Mouse (Mus musculus) gastrocnemius, adult 2 months (tissue): Measurements from ENCODE around the gene Bscl2. TPM values are rescaled to one million over a fixed set of nuclear protein-coding genes. Genes with fewer than 3 reads are reported as not detected.
"Not testable (repeated sequence)": the region's sequence is repeated elsewhere in the genome, so short reads cannot be mapped to it uniquely, and the experiment has no call there.

Source experiments
- DNase-seq: peaks from one replicate; pipeline ENCODE4 v3.0.0; 2022
- H3K27ac ChIP-seq: fragments of 200-600 bp; 2 replicates; pipeline ENCODE4 v1.8.1; 2022; ENCODE audit warnings: mild to moderate bottlenecking
- H3K4me3 ChIP-seq: fragments of 200-600 bp; 2 replicates; pipeline ENCODE4 v1.8.1; 2022; ENCODE audit warnings: mild to moderate bottlenecking, moderate library complexity
- CTCF ChIP-seq: fragments of 200-600 bp; IDR thresholded peaks from 2 replicates; pipeline ENCODE4 v1.8.1; 2022; ENCODE audit warnings: antibody characterized with exemption, mild to moderate bottlenecking, moderate library complexity
- intact Hi-C: fragments of 180-260 bp; cut with DNase I; formaldehyde crosslinking; loops from one replicate; pipeline ENCODE4 v1.15.1; 2025
- total RNA-seq, 2 experiments: library from RNA; stranded (reverse); gene quantifications; 2 replicates each; pipeline ENCODE4 v1.2.3; 2021

The Bscl2 gene
- total RNA-seq, 2 experiments from 2014 or later: 16.8 to 18.4 TPM

DNA sequence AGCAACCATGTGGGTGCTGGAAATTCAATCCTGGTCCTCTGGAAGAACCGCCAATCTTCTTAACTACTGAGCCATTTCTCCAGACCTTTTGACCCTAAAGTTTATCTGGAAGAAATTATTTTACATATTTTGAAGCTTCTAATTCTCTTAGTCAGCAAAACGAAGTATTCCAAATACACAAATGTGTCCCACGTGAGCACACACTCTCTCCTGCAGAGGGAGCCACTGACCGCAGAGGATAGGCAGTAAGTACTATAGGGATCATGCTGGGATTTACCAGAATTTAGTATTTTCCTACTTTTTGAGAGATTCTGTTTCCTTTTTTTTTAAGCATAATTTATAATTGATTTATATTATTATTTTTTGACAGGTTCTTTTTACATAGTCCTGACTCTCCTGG lies 20.4 kb downstream of the Bscl2 start:
- peak; percentile 62 for DNase-seq
- Histone ChIP-seq H3K4me3 (no peak overlapping the region), H3K27ac (no peak overlapping the region)
- intact Hi-C loops: loop anchor here (1.0 kb wide), 1 partner anchor 253 kb away; no protein-coding TSS in a partner anchor
- peak; percentile 79 for TF ChIP-seq CTCF

DNA sequence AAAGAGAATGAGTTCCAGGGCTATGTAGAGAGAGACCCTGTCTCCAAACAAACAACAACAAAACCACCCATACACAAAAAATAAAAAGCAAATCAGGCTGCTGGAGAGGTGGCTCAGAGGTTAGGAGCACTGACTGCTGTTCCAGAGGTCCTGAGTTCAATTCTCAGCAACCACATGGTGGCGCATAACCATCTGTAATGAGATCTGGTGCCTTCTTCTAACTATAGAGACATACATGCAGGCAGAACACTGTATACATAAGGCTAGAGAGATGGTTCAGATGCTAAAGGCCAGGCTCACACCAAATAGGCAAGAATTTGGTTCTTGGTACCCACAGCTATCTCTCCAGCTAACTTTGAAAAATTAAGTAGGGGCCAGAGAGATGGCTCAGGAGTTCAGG lies 21.8 kb downstream of the Bscl2 start:
- no peak for DNase-seq
- no peak overlapping the region for H3K27ac ChIP-seq
- H3K4me3 ChIP-seq: no peak overlapping the region
- TF ChIP-seq CTCF: peak; percentile 54
- intact Hi-C loops: no loop called here

DNA sequence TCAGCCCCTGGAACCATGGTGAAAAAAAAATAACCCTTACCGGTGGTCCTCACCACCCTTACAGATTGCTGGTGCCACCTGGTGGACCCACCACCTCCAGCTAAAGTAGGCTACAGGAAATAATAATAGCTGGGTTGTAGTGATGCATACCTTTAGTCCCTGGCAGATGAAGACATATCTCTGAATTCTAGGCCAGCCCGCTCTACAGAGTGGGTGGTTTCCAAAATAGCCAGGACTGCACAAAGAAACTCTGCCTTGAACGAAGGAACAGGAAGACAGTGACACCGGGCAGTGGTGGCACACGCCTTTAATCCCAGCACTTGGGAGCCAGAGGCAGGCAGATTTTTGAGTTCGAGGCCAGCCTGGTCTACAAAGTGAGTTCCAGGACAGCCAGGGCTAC lies 27.0 kb downstream of the Bscl2 start:
- no peak for DNase-seq
- intact Hi-C loops: no loop called here
- no peak overlapping the region for H3K27ac ChIP-seq
- TF ChIP-seq CTCF: no peak
- no peak overlapping the region for H3K4me3 ChIP-seq

DNA sequence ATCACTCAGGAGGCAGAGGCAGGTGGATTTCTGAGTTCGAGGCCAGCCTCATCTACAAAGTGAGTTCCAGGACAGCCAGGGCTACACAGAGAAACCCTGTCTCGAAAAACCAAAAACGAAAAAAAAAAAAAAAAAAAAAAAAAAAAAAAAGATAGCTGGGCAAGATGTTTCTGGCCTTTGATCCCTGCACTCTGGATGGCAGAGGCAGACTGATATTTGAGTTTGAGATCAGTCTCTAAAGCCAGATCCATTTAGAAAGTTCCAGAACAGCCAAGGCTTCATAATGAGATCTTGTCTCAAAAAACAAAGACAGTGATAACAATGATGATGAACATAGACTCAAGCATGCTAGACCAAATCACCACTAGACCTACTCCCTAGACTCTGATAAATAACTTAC lies 33.1 kb downstream of the Bscl2 start:
- intact Hi-C loops: loop anchor here (2.0 kb wide), 1 partner anchor 28 kb away; the partner anchor contains the start of gene Ganab
- H3K4me3 ChIP-seq: peak overlapping the region; percentile 94

DNA sequence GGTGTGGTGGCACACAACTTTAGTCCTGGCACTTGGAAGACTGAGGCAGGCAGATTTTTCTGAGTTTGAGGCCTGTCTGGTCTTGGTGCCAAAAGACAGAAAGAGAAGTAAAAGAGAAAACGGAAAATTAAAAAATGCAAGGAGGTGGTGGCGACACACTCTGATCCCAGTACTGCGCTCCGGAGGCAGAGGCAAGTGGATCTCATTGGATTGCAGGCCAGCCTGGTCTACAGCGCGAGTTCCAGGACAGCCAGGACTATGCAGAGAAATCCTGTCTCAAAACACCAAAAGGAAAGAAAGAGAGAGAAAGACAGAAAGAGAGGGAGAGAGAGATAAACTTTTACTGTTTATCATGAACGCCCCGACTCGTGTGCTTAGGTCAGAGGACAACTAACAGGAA lies 33.6 kb downstream of the Bscl2 start:
- intact Hi-C loops: loop anchor here (1.0 to 2.0 kb wide), 2 partner anchors 28 to 97 kb away; partner anchors contain the start of gene Ganab
- H3K4me3 ChIP-seq: peak overlapping the region; percentile 94
- no peak for DNase-seq

More for the DNA sequence above, 33.1 kb downstream of the Bscl2 start:
- H3K27ac ChIP-seq: peak overlapping the region; percentile 94
- DNase-seq: not testable (repeated sequence)

DNA sequence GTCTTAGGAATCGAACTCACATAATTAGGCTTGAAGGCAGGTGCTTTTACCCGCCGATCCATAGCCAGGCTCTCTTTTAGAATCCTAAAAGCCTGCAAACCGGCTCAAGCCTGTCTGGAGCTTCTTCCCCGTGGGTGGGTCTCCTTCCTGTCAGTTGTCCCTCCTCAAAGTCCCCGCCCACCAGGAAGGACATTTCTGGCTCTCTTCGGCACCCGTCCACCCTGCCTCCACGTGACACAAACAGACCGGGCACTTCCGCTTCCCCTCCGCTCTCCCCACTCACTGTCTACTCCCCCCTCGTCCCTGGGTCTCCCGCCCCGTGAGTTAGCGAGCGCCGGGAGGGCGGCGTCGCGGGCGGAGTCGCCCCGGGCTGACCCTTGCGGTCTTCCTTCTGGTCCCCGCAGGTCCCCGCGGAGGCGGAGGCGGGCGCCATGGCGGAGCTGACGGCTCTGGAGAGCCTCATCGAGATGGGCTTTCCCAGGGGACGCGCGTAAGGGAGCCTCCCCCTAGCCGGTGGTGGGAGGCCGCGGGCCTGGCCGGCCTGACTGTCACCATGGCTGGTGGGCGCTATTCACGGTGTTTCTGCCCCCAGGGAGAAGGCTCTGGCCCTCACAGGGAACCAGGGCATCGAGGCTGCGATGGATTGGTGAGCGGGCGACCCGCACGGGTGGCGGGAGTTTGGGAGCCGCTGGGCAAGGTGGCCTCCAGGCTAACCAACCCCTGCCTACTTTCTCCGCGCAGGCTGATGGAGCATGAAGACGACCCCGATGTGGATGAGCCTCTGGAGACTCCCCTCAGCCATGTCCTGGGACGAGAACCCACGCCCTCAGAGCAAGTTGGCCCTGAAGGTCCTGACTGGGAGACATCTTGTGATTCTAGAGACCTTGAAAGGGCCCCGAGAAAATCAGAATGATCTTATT lies 34.3 kb downstream of the Bscl2 start, which contains the start of gene Ubxn1:
Gene Ubxn1 (plus strand): TSS at position 230 of the 920 bp plus-strand sequence.
- Histone ChIP-seq H3K27ac (peak within 1 kb of the TSS; percentile 94), H3K4me3 (peak within 1 kb of the TSS; percentile 94)
- peak; percentile 98 for DNase-seq
- TF ChIP-seq CTCF: no peak; the same call in 1 of the 2 replicates
- intact Hi-C loops: loop anchor here (1.0 to 2.0 kb wide), 2 partner anchors 27 to 97 kb away; partner anchors contain the start of gene Ganab

More for the DNA sequence above, 33.6 kb downstream of the Bscl2 start:
- H3K27ac ChIP-seq: peak overlapping the region; percentile 94
- TF ChIP-seq CTCF: no peak

DNA sequence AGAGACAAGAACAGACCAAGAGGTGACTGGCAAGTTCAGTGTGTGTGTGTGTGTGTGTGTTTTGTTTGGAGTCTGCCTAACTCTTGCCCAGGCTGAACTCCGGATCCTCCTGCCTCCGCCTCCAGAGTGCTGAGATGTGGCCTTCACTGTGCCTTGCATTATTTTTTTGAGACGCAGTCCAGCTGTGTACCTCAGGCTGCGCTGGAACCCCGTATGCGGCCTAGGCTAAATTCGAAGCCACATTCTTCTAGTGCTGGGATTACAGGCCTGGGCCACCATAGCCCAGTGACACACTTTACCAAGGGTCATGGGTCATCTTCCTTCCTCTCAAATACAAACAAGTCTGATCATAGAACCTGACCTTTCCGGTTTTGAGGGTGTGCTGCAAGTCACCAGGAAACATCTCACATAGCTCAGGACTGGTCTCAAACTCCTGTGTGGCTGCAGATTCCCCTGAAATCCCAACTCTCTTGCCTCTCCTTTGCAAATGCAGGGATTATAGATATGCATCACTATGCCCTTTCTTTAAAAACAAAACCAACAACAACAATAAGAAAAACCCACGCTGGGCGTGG lies 35.1 kb downstream of the Bscl2 start:
- DNase-seq: no peak
- no peak for TF ChIP-seq CTCF
- intact Hi-C loops: no loop called here
- peak overlapping the region; percentile 94 for H3K27ac ChIP-seq
- peak overlapping the region; percentile 94 for H3K4me3 ChIP-seq

DNA sequence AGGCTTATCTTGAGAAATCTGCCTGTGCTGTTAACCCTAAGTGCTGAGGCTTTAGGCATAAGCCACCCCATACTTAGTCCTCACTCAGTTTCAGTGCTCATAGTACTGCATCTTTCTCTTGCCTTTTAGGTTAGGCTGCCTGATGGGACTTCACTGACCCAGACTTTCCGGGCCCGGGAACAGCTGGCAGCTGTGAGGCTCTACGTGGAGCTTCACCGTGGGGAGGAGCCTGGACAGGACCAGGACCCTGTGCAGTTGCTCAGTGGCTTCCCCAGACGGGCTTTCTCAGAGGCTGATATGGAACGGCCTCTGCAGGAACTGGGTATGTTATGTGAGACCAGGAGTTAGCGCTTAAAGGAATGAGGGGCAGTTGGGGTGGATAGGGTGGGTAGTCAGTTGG lies 37.8 kb downstream of the Bscl2 start:
- DNase-seq: peak; percentile 65
- intact Hi-C loops: no loop called here
- no peak for TF ChIP-seq CTCF
- H3K27ac ChIP-seq: peak overlapping the region; percentile 94
- H3K4me3 ChIP-seq: peak overlapping the region; percentile 20

DNA sequence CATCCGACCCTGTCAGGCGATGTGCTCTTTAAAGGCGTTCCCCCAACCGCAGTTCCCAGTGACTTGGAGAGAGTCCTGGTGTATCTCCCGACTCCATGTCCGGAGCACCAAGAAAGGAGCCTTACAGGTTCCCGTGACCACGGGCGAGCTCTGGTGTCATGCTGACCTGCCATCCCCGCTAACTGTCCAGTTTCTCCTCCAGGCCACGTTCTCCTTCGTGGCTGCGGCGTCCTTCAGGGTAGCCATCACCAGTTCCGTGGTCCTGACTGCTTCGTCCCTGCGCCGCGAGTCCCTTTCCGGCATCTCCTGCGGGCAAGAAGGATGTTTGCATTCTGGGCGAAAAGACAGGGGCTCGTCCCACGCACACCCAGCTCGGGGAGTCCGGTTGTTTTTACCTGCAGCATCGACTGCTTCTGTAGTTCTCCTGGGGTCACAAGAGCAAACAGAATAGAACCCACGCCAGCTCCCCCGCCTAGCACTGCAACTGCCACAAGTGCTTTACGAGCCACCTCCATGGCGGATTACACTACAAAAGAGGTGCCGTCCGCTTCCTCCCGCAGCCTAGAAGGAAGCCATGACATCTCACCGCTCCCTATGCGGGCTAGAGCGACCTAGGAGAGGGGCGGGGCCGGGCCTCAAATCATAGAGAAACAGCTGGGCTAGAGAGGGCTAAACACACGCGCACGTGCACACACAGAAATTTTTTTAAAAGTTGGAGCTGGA lies 43.2 kb downstream of the Bscl2 start, which contains the start of gene Uqcc3:
Gene Uqcc3 (minus strand): TSS at position 613 of the 723 bp plus-strand sequence.
- peak; percentile 93 for DNase-seq
- intact Hi-C loops: no loop called here
- Histone ChIP-seq H3K27ac (peak within 1 kb of the TSS; percentile 89), H3K4me3 (peak within 1 kb of the TSS; percentile 83)
- no peak for TF ChIP-seq CTCF

DNA sequence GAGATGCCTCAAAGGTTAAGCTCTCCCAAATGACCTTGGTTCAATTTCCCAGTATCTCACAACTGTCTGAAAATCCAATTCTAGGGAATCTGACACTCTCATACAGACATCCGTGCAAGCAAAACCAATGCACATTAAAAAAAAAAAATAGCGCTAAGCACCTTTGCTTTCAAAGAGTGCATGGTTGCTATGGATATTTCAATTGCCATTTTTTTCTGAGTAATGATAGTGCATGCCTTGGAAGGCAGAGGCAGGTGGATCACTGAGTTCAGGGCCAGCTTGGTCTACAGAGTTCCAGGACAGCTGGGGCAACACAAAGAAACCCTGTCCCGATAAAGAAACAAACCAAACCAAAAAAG lies 43.7 kb downstream of the Bscl2 start:
- intact Hi-C loops: no loop called here
- peak overlapping the region; percentile 83 for H3K4me3 ChIP-seq
- H3K27ac ChIP-seq: peak overlapping the region; percentile 89
- no peak for DNase-seq
- TF ChIP-seq CTCF: no peak

DNA sequence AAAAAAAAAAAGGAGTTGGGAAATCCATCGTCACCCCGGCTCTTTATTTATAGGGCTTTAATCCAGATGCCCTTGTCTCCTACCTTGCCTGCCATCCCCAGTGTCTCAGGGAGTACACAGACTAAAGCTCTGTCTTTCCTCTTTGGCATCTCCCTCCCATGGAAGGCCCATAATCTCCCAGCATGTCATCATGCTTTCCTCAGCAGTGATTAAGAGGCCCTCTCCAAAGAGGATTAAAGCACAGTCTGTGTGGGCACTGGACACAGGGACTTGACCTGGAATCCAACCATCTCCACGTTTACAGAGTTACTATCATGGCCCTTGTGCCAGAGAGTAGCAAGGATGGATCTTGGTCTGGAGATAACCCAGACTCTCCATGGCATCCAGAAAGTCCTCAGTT lies 46.3 kb downstream of the Bscl2 start, which contains the start of the genes Lbhd1 and Gm49403:
Gene Lbhd1 (plus strand): TSS at position 117 of the 400 bp plus-strand sequence.
Gene Gm49403 (plus strand): TSS at position 315 of the 400 bp plus-strand sequence.
- no peak for TF ChIP-seq CTCF
- H3K4me3 ChIP-seq: no peak within 1 kb of the TSS
- no peak for DNase-seq
- intact Hi-C loops: no loop called here
- no peak within 1 kb of the TSS for H3K27ac ChIP-seq

DNA sequence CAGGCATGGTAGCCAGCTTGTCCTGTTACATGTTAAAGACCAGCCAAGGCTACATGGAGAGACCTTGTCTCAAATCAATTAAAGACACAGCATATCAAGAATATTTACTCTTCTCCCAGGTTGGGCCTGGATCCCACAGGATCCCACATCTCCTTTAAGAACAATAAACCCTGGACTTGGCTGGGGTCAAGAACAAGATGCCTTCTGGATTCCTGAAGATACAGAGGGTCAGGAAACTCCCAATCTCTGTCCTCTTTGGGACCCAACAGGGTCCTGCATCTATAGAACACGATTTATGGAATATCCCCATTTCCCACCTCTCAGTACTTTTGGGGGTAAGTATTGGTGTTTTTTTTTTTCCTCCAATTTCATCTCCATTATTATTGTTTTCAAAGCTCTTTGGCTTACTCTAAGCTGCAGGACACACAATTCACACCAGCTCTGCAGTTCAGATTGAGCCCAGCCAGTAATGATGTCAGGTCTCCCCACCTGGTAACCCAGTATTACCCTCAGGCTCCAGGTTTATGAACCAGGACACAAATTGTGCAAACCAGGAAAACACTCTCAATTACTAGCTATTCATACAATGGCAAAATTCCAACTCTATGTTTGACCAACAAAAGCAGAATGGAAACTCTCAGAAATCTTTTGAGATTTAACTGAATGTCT lies 49.8 kb downstream of the Bscl2 start:
- no peak overlapping the region for H3K27ac ChIP-seq
- intact Hi-C loops: no loop called here
- TF ChIP-seq CTCF: no peak
- no peak overlapping the region for H3K4me3 ChIP-seq
- DNase-seq: no peak
